Mouse (Mus musculus): ENCODE data around the gene Nudt22. TPM values are rescaled to one million over a fixed set of nuclear protein-coding genes. Genes with fewer than 3 reads are reported as not detected.

Gene Nudt22
- polyA plus RNA-seq, 1 experiment from 2014 or later, result 19.1 TPM

- Histone ChIP-seq H3K9me3 (replicated peaks) (no peaks in the 10 kb centered on the region), H3K27me3 (ENCODE audit: low read depth, poor library complexity, severe bottlenecking) (no peaks in the 10 kb centered on the region), H3K4me1 (no peaks in the 10 kb centered on the region), H3K4me3 (no peak overlapping the region), H3K36me3 (peaks cover 84% of the 10 kb centered on the region), H3K27ac (replicated peaks) (no peak overlapping the region; the same call in 1 of the 2 replicates)
- 82% methylated on average over 12 of the region's 12 CpGs for WGBS
- no peak for DNase-seq (ENCODE audit: low spot score)
Measured at GRCm38 (mm10) chr19:7017541-7018457, 21.9 kb upstream of the Nudt22 start.

GRCm38 (mm10) chr19:7014481-7015135 lies 18.7 kb upstream of the Nudt22 start:
- H3K9me3 ChIP-seq (replicated peaks), result no peaks in the 10 kb centered on the region
- WGBS, result 92% methylated on average over 20 of the region's 20 CpGs
- no peak overlapping the region for H3K27ac ChIP-seq (replicated peaks)
- no peak overlapping the region for H3K4me3 ChIP-seq
- no peaks in the 10 kb centered on the region for H3K27me3 ChIP-seq (ENCODE audit: low read depth, poor library complexity, severe bottlenecking)
- H3K36me3 ChIP-seq, result peaks cover 58% of the 10 kb centered on the region
- no peak for DNase-seq (ENCODE audit: low spot score)
- no peaks in the 10 kb centered on the region for H3K4me1 ChIP-seq

GRCm38 (mm10) chr19:7013984-7014383 lies 18.1 kb upstream of the Nudt22 start:
- Histone ChIP-seq H3K4me1 (no peaks in the 10 kb centered on the region), H3K9me3 (replicated peaks) (no peaks in the 10 kb centered on the region), H3K27ac (replicated peaks) (no peak overlapping the region), H3K27me3 (ENCODE audit: low read depth, poor library complexity, severe bottlenecking) (no peaks in the 10 kb centered on the region), H3K4me3 (no peak overlapping the region), H3K36me3 (peaks cover 52% of the 10 kb centered on the region)
- DNase-seq (ENCODE audit: low spot score), result no peak
- WGBS, result 87% methylated on average over 9 of the region's 9 CpGs

- no peak overlapping the region for H3K27ac ChIP-seq (replicated peaks)
- DNase-seq (ENCODE audit: low spot score), result no peak
- 76% methylated on average over 4 of the region's 4 CpGs for WGBS
- H3K4me1 ChIP-seq, result no peaks in the 10 kb centered on the region
- H3K4me3 ChIP-seq, result no peak overlapping the region
- H3K36me3 ChIP-seq, result peaks cover 36% of the 10 kb centered on the region
- H3K9me3 ChIP-seq (replicated peaks), result no peaks in the 10 kb centered on the region
- H3K27me3 ChIP-seq (ENCODE audit: low read depth, poor library complexity, severe bottlenecking), result no peaks in the 10 kb centered on the region
Measured at GRCm38 (mm10) chr19:7012426-7012825, 16.5 kb upstream of the Nudt22 start.

GRCm38 (mm10) chr19:7006892-7007593 lies 11.1 kb upstream of the Nudt22 start:
- Histone ChIP-seq H3K9me3 (replicated peaks) (no peaks in the 10 kb centered on the region), H3K4me3 (no peak overlapping the region), H3K27ac (replicated peaks) (no peak overlapping the region), H3K4me1 (no peaks in the 10 kb centered on the region), H3K36me3 (0 out of 2 replicates have a peak, but pooled peaks cover 4% of the 10 kb centered on the region), H3K27me3 (ENCODE audit: low read depth, poor library complexity, severe bottlenecking) (no peaks in the 10 kb centered on the region)
- WGBS, result 90% methylated on average over 9 of the region's 9 CpGs
- DNase-seq (ENCODE audit: low spot score), result no peak

GRCm38 (mm10) chr19:6999360-7000063 lies 3.6 kb upstream of the Nudt22 start:
- WGBS, result 96% methylated on average over 19 of the region's 19 CpGs
- Histone ChIP-seq H3K36me3 (peaks cover 37% of the 10 kb centered on the region), H3K27ac (replicated peaks) (no peak overlapping the region), H3K27me3 (ENCODE audit: low read depth, poor library complexity, severe bottlenecking) (no peaks in the 10 kb centered on the region), H3K9me3 (replicated peaks) (no peaks in the 10 kb centered on the region), H3K4me1 (peaks cover 34% of the 10 kb centered on the region), H3K4me3 (no peak overlapping the region)
- no peak for DNase-seq (ENCODE audit: low spot score)

GRCm38 (mm10) chr19:6997721-6998290 lies 1.9 kb upstream of the Nudt22 start:
- H3K9me3 ChIP-seq (replicated peaks), result no peaks in the 10 kb centered on the region
- 0 out of 2 replicates have a peak overlapping the region, but pooled peaks have one; percentile 71 for H3K4me3 ChIP-seq
- DNase-seq (ENCODE audit: low spot score), result no peak
- no peaks in the 10 kb centered on the region for H3K27me3 ChIP-seq (ENCODE audit: low read depth, poor library complexity, severe bottlenecking)
- H3K36me3 ChIP-seq, result peaks cover 37% of the 10 kb centered on the region
- WGBS, result 80% methylated on average over 9 of the region's 9 CpGs
- peaks cover 46% of the 10 kb centered on the region for H3K4me1 ChIP-seq
- 0 out of 2 replicates have a peak overlapping the region, but pooled peaks have one; percentile 33 for H3K27ac ChIP-seq (replicated peaks)

GRCm38 (mm10) chr19:6995255-6995991 lies 494 bp downstream of the Nudt22 start:
- H3K9me3 ChIP-seq (replicated peaks), result no peaks in the 10 kb centered on the region
- H3K4me1 ChIP-seq, result peaks cover 61% of the 10 kb centered on the region
- peak overlapping the region; percentile 86 for H3K27ac ChIP-seq (replicated peaks)
- no peaks in the 10 kb centered on the region for H3K27me3 ChIP-seq (ENCODE audit: low read depth, poor library complexity, severe bottlenecking)
- WGBS, result 52% methylated on average over 21 of the region's 21 CpGs
- H3K4me3 ChIP-seq, result peak overlapping the region; percentile 71
- H3K36me3 ChIP-seq, result peaks cover 27% of the 10 kb centered on the region
- no peak for DNase-seq (ENCODE audit: low spot score)

- H3K4me1 ChIP-seq, result peaks cover 61% of the 10 kb centered on the region
- no peaks in the 10 kb centered on the region for H3K9me3 ChIP-seq (replicated peaks)
- 89% methylated on average over 8 of the region's 8 CpGs for WGBS
- no peaks in the 10 kb centered on the region for H3K27me3 ChIP-seq (ENCODE audit: low read depth, poor library complexity, severe bottlenecking)
- no peak for DNase-seq (ENCODE audit: low spot score)
- H3K27ac ChIP-seq (replicated peaks), result no peak overlapping the region
- H3K36me3 ChIP-seq, result peaks cover 19% of the 10 kb centered on the region
- H3K4me3 ChIP-seq, result peak overlapping the region; percentile 71; the same call in 1 of the 2 replicates
Measured at GRCm38 (mm10) chr19:6994489-6994888, 1.4 kb downstream of the Nudt22 start.

GRCm38 (mm10) chr19:6994002-6994401 lies 1.9 kb downstream of the Nudt22 start:
- DNase-seq (ENCODE audit: low spot score), result no peak
- Histone ChIP-seq H3K27ac (replicated peaks) (no peak overlapping the region), H3K4me1 (peaks cover 61% of the 10 kb centered on the region), H3K4me3 (no peak overlapping the region; the same call in 1 of the 2 replicates), H3K27me3 (ENCODE audit: low read depth, poor library complexity, severe bottlenecking) (no peaks in the 10 kb centered on the region), H3K9me3 (replicated peaks) (no peaks in the 10 kb centered on the region), H3K36me3 (peaks cover 17% of the 10 kb centered on the region)
- 87% methylated on average over 8 of the region's 8 CpGs for WGBS

GRCm38 (mm10) chr19:6993011-6993770 lies 2.7 kb downstream of the Nudt22 start:
- Histone ChIP-seq H3K4me1 (peaks cover 63% of the 10 kb centered on the region), H3K9me3 (replicated peaks) (no peaks in the 10 kb centered on the region), H3K36me3 (peaks cover 9% of the 10 kb centered on the region), H3K27ac (replicated peaks) (peak overlapping the region; percentile 87), H3K27me3 (ENCODE audit: low read depth, poor library complexity, severe bottlenecking) (no peaks in the 10 kb centered on the region), H3K4me3 (peak overlapping the region; percentile 71)
- 66% methylated on average over 14 of the region's 14 CpGs for WGBS
- DNase-seq (ENCODE audit: low spot score), result no peak
